Mouse (Mus musculus): ENCODE data around the gene Bora.

GRCm38 (mm10) chr14:99107631-99108187 lies 61.7 kb downstream of the Bora start:
- TF ChIP-seq POLR2A (IDR thresholded peaks at IDR 0.05; ENCODE audit: extremely low read depth, insufficient read depth, low read length) (no peak), CTCF (IDR thresholded peaks at IDR 0.05; ENCODE audit: low read depth, low read length) (no peak)

All from liver, adult 2 months (tissue).